Mouse (Mus musculus): Measurements from ENCODE around the gene Pecam1. TPM values are rescaled to one million over a fixed set of nuclear protein-coding genes. Genes with fewer than 3 reads are reported as not detected.

Pecam1 gene
- polyA plus RNA-seq, 1 experiment from 2014 or later, result 48.2 TPM

Small RNAs within 50 kb of the gene (microRNA-seq; reads per million reads assigned to microRNA genes)
- gene Gm25994 (not detected), gene Mir3064 (4.8 reads per million, percentile 14 among the genes with 10 or more reads in this experiment)

Other genes with a start within 250 kb of the Pecam1 start
- 11.7 and 14.2 TPM in 2 replicates for gene Tex2, start 137.2 kb downstream of the Pecam1 start, polyA plus RNA-seq (2015; fragmentation: Nextera tagmentation; extraction: Ambion mirVana)
- gene Milr1, start 598 bp upstream of the Pecam1 start, polyA plus RNA-seq (2015; fragmentation: Nextera tagmentation; extraction: Ambion mirVana), result 1.6 and 1.7 TPM in 2 replicates
- gene Polg2, start 28.9 kb upstream of the Pecam1 start, polyA plus RNA-seq (2015; fragmentation: Nextera tagmentation; extraction: Ambion mirVana), result 12.6 and 13.7 TPM in 2 replicates
- gene Ddx5, start 38.6 kb upstream of the Pecam1 start, polyA plus RNA-seq (2015; fragmentation: Nextera tagmentation; extraction: Ambion mirVana), result 227 and 230 TPM in 2 replicates
- gene Cep95, start 38.6 kb upstream of the Pecam1 start, polyA plus RNA-seq (2015; fragmentation: Nextera tagmentation; extraction: Ambion mirVana), result 15.4 and 16.3 TPM in 2 replicates
- gene Smurf2, start 170.1 kb upstream of the Pecam1 start, polyA plus RNA-seq (2015; fragmentation: Nextera tagmentation; extraction: Ambion mirVana), result 8.7 and 9.4 TPM in 2 replicates
- gene Kpna2, start 248.9 kb upstream of the Pecam1 start, polyA plus RNA-seq (2015; fragmentation: Nextera tagmentation; extraction: Ambion mirVana), result 318 and 375 TPM in 2 replicates

Measured in intestine, embryonic 16.5 days (tissue).